Mouse (Mus musculus): ENCODE results near the gene Trpm4.
"Not testable (repeated sequence)": the region's sequence is repeated elsewhere in the genome, so short reads cannot be mapped to it uniquely, and the experiment has no call there.

Trpm4 gene

DNA sequence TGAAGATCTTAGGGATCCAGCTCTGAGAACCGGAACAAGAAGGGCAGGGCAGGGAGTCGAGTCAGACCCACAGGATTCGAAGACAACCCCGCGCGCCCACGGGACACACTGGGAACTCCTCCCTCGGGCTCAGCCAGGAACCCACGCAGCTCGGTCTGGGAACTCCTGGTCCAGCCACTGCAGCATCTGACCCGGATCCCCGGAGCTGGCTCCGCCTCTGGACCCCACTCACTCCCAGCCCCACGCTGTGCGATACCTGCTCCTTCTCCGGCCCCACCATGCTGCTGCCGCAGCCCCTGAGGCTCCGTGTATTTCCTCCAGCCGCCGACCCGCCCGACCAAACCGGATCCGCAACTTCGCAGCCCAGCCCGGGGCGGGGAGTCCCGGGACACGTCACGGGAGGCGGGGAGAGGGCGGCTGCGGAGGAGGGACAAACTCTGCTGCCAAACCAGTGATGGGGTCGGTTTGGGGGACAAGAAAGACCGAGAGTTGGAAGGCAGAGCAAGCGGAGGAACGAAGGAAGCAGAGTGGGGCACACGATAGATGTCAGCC is at the start of gene Trpm4:
Gene Trpm4 (minus strand): TSS at position 350 of the 552 bp plus-strand sequence.
- DNase-seq (ENCODE audit: low spot score), result peak; percentile 77

DNA sequence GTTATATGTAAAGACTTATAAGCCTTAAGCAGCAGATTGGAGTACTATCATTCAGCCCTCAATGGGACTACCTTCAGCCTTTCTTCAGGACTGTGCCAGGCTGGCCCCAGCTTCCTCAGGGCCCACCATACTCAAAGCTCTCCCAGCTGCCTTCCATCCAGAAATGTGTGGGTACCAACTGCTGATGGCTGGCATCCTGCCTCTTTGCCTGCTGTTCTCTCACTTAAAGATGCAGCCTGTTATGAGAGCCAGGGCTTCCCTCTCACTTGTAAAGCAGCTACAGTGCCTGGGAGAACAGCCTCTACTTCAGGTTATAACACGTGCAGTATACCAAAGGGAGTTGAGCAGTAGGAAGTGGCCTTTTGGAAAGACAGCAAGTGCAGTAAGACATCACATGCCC is 42.5 kb upstream of the Trpm4 start:
- DNase-seq (ENCODE audit: low spot score), result no peak

DNA sequence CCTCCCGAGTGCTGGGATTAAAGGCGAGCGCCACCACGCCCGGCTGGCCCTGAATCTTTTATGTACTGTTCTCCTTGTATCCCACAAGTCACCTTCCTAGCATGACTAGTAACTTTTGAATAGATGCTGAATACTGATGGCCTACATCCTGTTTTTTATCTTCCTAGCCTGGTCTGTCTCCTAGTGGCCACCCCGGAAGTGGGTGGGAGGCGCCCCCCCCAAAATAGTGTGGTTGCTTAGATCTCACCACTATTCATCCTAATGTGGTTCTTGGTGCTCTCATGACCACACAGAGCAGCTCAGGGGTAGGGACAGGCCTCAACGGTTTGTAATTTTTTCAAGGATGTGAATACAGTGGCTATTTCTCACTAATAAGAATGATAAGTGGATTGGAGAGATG is 41.0 kb upstream of the Trpm4 start:
- DNase-seq (ENCODE audit: low spot score), result no peak

DNA sequence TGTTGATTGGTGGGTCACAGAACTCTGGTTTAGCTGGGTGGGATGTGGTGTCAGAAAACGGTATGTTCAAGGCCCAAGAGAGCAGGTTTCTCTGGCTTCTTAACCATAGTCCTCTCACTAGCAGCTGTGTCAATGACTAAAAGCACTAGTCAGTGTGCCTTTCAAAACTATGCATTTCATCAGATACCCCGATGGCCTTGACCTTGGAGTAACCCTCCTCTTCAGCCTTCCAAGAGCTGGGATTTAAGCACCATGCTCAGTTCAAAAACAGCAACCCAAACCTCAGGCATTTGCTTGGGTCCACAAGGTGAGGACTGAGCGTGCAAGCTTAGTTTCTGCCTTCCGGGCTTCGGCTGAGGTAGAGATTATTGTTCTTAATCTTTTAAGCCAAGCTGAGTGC is 38.8 kb upstream of the Trpm4 start:
- DNase-seq (ENCODE audit: low spot score), result no peak

DNA sequence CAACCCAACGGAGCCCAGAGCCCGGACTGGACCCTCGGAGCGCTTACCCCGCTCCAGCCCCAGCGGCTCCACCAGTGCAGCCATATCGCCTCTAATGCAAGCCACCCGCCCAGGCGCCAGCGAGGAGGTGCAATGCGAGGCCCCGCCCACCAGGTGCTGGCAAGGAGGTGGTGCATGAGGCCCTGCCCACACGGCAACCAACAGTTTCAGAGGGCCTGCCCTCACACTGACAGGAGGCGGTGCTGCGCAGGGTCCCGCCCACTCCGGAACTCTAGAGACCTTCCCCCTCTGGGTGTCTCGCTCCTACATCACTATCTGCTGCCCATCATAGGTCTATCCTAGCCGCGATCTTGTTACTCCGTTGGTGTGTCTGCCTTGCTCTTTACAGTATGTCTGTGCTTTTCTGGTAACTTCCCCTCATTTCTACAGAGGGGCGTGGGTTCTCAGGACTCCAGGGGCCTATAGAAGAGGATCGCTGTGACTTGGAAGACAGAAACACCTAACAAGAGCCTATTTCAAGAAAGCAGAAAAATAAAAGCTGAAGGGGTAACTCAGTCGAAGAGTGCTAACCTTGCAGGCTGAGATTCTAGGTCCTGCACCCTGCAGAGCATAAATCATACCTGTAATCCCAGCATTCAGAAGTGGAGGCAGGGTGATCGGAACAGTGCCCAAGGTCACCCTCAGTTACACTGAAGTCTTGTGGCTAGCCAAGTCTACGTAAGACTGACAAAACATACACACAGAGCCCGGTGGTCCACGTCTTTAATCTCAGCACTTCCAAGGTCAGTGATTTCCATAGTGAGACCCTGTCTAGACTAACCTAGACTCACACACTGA is 37.1 kb upstream of the Trpm4 start, which contains the start of gene Lin7b:
Gene Lin7b (minus strand): TSS at position 109 of the 837 bp plus-strand sequence.
- DNase-seq (ENCODE audit: low spot score), result peak; percentile 89

DNA sequence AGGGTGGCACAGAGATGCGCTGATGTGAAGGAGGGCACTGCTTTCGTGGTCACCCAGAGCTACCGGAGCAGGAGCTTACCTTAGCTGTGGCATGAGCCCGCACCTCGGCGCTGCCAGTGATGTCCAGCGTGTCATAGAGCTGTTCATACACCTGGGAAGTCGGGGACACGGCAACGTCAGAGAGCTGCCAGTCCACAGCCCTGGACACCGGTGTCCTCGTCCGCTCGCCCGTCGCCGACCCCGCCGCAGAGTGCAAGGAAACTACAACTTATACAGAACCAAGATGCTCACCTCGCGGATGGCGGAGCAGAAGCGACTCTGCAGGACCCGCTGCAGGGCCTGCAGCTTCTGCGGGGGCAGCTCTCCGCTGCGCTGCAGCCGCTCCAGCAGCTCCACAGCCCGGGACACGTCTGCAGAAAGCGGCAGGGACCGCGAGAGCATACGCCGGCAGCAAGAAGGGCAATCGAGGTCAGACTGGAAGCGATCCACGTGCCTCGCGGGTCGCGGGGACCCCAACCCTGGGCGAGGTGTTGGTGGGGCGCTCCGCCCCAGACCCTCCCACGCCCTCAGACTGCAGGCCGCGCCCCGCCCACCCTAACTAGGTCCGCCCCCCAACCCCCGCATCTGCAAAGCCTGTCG is 36.4 kb upstream of the Trpm4 start:
- no peak for DNase-seq (ENCODE audit: low spot score)

DNA sequence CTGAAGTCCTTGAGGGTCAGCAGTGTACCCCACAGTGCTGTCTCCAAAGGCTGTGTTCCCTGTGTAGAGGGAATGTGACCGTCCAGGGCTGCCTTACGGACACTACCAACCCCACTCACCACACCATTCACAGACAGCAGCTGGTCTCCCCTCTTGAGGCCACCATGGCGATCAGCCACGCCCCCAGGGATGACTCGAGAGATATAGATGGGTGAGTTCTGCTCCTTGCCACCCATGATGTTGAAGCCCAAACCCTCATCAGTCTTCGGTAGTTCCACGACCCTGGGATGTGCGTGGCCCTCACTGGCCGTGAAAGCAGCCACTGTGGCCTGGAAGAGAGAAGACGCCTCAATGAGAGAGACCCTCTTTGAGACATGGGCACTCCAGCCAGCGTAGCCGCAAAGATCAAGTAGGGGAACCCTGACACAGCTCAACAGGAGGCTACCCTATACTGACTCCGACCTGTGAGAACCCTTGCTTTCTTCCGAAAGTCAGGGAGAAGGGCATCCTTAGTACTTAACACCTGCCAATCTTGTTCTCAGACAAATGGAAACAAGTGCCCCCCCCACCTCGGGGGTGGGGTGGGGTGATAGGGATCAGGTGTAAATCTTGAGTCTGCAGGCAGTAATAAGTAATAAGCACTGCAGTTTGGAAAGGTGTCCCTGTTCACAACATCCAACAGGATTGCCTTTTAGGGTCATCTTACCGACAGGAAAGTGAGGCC is 35.6 kb upstream of the Trpm4 start:
- no peak for DNase-seq (ENCODE audit: low spot score)

DNA sequence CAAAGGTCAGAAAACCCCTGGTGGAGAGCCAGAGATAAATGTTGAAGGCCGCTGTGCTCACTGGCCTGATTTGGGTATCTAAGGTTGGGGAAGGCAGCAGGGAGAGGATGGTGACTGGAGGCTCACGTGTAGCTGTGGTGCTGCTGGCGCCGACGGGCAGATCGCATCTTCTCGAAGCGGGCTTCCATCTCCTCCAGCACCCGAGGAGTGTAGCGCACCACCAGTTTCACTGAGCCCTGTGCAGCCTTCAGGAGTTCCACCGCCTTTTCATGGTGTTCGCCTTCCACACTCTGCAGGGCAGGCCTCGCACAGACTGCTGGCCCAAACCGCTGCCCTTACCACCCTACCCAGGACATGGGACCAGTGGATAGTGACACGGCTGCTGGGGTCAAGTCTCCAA is 34.6 kb upstream of the Trpm4 start:
- no peak for DNase-seq (ENCODE audit: low spot score)

DNA sequence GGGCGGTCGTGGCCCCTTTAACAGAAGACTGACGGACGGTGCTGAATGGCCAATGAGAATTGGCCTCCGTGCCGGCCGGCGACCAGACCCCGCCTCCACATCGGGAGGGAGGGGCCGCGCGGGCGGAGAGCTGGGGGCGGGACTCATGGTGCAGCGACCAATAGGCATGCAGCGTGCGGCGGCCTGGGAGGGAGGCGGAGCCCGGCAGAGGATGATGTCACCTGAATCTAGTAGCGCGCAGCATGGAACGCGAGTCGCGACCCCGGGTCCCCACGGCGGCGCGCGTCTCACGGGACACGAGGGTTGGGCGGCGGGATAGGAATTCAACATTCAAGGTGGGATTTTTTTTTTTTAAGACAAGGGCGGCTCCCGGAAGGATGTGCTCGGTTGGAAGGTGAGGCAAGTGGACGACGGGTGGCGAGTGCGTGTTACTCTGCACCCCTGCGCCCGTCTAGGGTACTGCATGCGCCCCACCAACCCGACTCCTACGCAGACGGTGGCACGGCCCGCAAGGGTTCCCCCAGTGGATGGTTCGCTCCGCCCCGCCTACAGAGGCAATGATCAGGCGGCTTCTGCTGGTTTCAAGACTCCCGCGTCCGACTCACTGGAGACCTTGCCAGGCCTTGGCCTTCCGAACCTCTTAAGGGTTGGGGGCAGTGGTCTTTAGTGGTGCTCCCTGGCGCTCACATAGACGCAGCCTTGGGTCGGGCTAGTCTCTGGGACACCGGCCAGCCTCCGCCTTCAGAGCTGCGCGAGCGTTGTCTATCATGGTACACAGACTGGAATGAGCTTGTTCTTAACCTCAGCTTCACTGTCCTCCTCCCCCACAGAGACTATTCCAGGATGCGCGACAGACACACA is 33.7 kb upstream of the Trpm4 start:
- DNase-seq (ENCODE audit: low spot score), result peak; percentile 97

DNA sequence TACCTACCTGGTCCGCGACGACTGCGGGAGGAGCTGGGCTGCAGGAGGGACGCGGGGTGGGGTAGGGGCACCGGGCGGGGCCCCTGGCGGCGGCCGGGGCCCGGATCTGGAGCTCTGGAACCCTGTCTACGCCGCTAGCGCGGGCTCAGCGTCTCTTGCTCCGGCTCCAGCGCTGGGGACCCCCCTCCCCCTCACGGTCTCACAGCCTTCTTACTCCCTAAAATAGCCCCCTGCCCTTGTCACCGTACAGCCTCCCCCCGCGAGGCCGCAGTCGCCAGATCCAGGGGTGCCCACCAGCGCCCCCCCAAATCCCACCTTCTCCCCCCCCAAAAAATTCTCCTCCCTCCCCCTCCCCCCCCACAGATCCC is 33.1 kb upstream of the Trpm4 start, which contains the start of gene Ppfia3:
Gene Ppfia3 (minus strand): TSS at position 368 of the 368 bp plus-strand sequence.
- peak; percentile 68 for DNase-seq (ENCODE audit: low spot score)

DNA sequence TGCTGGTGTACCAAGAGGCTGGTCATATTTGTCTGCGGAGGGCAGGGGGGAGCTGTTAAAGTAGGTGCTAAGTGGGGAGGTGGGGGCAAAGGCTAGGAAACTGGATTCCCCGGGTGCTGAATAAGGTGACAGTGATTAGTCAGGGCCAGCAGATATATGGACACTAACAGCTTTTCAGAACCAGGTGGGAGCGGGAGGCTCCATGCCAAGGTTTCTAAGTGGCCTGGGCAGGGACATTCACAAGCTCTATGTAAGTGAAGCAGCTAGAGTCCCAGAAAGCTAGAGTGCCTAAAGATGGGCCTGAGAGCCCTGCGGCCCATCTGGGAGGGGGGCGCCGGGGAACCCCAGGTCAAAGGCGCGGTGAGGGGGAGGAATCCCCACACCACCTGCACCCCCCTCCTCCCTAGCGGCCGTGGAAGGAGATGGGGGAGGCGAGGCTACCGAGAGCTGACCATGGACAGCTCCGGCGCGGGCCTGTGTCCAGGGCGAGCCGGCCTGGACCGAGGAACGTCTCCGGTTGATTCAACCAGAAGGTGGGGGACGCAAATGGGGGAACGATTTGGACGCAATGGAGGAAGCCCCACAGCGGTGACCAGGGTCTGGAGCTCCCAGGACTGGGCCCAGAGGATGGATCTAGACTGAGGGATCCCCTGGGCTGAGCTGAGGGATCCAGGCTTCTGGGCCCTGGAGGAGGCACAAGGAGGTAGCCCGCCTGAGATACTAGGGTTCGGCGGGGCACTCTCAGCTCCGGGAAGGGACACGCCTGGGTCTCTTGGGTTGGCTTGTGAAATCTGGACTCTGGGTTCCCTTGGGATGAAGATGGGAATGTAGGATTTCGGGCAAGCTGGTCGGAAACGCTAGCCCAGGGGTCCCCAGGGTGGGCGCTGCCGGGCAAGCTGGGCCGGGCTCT is 32.4 kb upstream of the Trpm4 start:
- DNase-seq (ENCODE audit: low spot score), result peak; percentile 44

DNA sequence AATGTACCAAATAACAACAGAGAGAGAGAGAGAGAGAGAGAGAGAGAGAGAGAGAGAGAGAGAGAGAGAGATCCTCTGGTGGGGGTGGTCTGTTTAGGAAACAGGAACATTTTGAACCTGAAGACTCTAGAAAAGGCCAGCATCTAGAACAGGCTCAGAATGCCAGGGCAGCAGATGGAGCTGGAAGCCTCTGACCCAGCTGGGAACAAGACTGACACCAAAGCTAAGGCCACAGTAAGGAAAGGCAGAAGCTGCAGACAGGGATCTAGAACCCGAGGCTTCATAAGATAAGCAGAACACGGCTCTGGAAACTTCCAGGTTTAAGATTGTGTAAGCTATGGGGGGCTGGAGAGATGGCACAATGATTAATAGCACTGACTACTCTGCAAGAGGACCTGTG is 30.4 kb upstream of the Trpm4 start:
- no peak for DNase-seq (ENCODE audit: low spot score)

DNA sequence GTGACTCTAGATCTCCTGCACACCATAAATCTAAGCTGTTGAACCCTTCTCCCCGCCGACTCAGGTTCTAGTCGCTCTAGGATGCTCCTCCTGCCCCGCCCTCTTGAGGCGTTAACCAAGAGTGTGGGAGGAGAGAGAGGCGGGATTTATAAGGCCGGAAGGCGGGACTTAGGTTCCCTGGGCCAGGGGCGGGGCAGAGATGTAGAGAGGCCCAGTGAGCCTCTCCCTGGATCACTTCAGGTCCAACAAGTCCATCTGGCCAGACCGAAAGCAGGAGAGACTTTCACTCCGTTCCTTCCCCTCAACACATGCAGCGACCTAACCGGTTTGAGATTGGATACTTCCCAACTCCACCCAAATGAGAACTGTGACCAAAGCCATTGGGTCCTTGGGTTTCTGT is 29.2 kb upstream of the Trpm4 start:
- peak; percentile 78 for DNase-seq (ENCODE audit: low spot score)

DNA sequence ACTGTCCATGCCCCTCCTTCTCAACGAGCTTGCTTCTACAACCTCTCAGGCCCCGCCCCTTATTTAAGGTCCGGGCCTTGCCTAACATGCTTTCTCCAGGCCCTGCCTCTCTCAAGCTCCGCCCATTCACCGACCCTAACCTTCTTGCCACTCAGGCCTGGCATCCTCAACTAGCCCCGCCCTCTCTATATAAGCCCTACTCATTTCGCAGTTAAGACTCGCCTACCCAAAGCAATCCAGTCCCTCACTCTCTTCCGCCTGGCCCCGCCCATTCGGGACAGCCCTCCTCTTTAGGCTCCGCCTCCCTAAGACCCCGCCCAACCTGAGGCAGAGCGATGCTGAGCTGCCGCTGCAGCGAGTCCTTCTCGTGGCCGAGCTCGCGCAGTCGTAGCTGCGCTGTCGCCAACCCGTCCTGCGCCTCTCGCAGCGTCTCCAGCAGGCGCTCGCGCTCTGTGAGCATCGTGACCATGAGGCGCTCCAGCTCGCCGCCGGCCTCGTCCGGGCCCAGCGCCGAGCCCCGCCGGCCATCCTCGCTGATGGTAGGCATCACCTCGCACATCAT is 27.7 kb upstream of the Trpm4 start:
- DNase-seq (ENCODE audit: low spot score), result peak; percentile 91

DNA sequence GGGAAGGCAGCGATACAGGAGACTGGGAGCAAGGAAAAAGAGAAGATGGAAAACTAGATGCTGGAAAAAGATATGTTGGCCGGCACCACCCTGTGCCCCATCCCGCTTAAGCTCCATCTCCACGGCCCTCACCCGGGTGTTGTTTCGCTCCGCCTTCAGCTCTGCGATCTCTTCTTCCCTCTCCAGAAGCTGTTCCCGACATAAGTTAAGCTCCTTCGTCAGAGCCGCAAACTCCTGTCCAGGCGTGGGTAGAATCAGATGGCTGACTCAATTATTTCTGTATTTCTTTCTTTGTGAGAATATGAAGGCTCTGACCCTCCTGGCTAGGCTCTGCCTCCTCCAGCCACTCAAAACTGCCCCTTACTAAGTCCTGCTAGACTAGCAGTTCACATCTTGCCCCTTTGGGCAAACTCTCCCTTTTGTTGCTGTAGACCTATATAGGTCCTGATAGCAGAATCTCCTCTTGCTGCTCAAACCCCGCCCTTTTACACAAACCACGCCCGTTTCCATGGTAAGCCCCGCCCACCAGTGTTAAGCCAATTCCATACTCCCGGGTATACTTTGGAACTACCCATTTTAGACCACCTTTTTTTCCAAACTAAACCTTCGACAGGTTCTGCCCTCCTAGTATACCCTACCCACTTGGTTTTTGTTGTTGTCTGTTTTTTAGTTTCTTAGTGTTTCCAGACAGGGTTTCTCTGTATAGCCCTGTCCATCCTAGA is 27.0 kb upstream of the Trpm4 start:
- no peak for DNase-seq (ENCODE audit: low spot score)

DNA sequence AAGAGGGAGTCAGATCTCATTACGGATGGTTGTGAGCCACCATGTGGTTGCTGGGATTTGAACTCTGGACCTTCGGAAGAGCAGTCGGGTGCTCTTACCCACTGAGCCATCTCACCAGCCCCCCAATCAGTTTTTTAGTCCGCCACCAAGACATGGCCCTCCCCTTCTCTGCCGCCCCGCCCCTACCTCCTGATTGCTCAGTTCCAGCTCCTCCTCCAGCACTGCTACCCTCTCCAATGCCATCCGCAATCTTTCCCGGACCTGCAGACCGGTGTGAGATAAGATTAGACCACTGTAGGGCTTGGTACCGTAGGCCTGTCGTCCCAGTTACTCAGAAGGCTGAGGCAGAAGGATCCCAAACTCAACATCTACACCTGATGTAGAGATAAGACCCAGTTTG is 25.5 kb upstream of the Trpm4 start:
- DNase-seq (ENCODE audit: low spot score), result not testable (repeated sequence)

DNA sequence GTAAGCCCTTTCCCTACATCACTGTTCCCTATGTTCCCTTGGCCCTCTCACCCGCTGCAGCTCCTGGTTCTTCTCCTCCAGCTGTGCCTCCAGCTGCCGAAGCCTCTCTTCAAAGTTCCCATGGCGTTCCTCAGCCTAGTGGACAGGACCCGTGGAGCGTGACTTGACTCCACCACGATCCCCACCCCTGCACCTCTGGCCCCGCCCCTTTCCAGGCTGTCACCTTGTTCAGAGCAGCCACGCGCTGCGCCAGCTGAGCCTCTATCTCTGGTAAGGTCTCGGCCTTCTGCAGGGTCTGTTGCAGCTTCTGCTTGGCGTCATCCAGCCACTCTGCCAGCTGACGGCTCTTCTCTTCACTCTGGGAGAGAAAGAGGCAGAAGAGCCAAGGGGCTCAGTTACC is 22.5 kb upstream of the Trpm4 start:
- DNase-seq (ENCODE audit: low spot score), result no peak

DNA sequence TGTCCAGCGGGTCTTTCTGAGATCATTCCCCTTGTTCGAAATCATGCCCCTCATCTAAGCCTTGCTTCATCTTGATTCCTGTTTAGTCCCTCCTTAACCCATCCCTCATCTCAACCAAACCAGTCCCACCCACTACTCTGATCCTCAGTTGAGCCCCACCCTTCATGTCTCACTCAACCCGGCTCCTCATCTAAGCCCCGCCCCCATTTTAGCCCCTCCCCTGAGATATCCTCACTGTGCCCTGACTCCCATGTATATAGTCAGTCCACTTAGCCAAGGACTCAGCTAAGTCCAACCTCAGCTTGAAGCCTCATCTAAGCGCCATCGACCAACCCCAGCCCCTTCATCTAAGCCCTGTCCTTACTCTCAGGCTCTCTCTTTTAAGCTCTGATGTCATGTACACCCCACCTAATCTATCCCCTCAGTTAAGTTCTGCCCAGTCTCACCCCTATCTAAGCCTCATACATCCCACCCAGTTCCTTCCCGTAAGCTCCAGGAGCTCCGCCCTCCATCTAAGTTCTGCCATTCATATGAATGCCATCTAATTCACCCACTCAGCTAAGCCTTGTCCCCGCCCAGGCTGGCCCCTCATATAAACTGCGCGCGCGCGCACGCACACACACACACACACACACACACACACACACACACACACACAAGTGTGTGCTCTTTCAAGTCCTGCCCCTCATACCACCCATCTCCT is 21.9 kb upstream of the Trpm4 start:
- no peak for DNase-seq (ENCODE audit: low spot score)

DNA sequence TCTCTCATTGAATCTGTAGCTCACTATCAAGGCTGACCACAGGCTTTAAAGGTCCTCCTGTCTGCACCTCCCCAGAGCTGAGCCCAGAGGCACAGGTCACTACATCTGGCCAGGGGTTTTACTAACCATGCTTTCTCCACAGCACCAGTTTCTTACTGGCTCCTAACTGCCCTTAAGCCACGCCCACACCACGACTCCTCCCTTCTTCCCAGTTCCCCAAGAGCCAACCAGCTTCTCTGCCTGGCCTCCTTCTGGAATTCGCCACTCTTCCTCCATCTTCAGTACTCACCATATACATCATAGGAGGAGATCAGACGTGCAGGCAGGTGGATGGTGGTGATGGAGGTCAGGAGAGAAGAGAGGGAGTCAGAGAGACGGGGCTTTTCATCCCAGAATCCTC is 19.5 kb upstream of the Trpm4 start:
- DNase-seq (ENCODE audit: low spot score), result no peak

Data from retina, embryonic 14.5 days (tissue).